Mouse (Mus musculus) hindbrain, embryonic 13.5 days (tissue): ENCODE data around the gene Ints13. TPM values are rescaled to one million over a fixed set of nuclear protein-coding genes. Genes with fewer than 3 reads are reported as not detected.
"Not testable (repeated sequence)": the region's sequence is repeated elsewhere in the genome, so short reads cannot be mapped to it uniquely, and the experiment has no call there.

Experiments used
- ATAC-seq: fragments of 200-750 bp; cut with Nextera tagmentation; 2 replicates; pipeline ENCODE4 v1.8.0; 2017; ENCODE audit warnings: moderate TSS enrichment; ENCODE audit not compliant: low FRiP score
- H3K27ac ChIP-seq: fragments of 300-500 bp; sonication (generic); 2 replicates; pipeline ENCODE4 v1.5.1; 2015; ENCODE audit warnings: inconsistent platforms, mild to moderate bottlenecking, moderate library complexity
- H3K27me3 ChIP-seq: fragments of 300-500 bp; sonication (generic); 2 replicates; pipeline ENCODE4 v1.6.1; 2015; ENCODE audit warnings: mild to moderate bottlenecking, inconsistent platforms
- H3K36me3 ChIP-seq: fragments of 300-500 bp; sonication (generic); 2 replicates; pipeline ENCODE4 v1.6.1; 2015; ENCODE audit warnings: mild to moderate bottlenecking, inconsistent platforms
- H3K4me1 ChIP-seq: fragments of 300-500 bp; sonication (generic); replicated peaks from 2 replicates; pipeline ENCODE4 v1.6.1; 2015; ENCODE audit warnings: inconsistent platforms
- H3K4me2 ChIP-seq: fragments of 300-500 bp; sonication (generic); 2 replicates; pipeline ENCODE4 v1.6.1; 2015; ENCODE audit warnings: inconsistent platforms, mild to moderate bottlenecking, moderate library complexity
- H3K4me3 ChIP-seq: fragments of 300-500 bp; sonication (generic); 2 replicates; pipeline ENCODE4 v1.5.1; 2015; ENCODE audit warnings: mild to moderate bottlenecking, inconsistent platforms
- H3K9ac ChIP-seq: fragments of 300-500 bp; sonication (generic); 2 replicates; pipeline ENCODE4 v1.6.1; 2015; ENCODE audit warnings: mild to moderate bottlenecking, inconsistent platforms
- H3K9me3 ChIP-seq: fragments of 300-500 bp; sonication (generic); 2 replicates; pipeline ENCODE4 v1.6.1; 2016; ENCODE audit warnings: inconsistent platforms
- WGBS: fragments of 180-500 bp; shearing (Covaris S2); methylation state at CpG from one replicate; pipeline ENCODE4 v1.1.7; 2015; 5-methylcytosine and 5-hydroxymethylcytosine counted together
- polyA plus RNA-seq: library from polyadenylated mRNA; unstranded; fragments of >200 nt; fragmentation: Nextera tagmentation; extraction: Ambion mirVana; gene quantifications from 2 replicates; pipeline ENCODE4 v1.2.1, GENCODE M21; 2015

The Ints13 gene
- polyA plus RNA-seq, 1 experiment from 2014 or later, result 60.8 TPM

DNA sequence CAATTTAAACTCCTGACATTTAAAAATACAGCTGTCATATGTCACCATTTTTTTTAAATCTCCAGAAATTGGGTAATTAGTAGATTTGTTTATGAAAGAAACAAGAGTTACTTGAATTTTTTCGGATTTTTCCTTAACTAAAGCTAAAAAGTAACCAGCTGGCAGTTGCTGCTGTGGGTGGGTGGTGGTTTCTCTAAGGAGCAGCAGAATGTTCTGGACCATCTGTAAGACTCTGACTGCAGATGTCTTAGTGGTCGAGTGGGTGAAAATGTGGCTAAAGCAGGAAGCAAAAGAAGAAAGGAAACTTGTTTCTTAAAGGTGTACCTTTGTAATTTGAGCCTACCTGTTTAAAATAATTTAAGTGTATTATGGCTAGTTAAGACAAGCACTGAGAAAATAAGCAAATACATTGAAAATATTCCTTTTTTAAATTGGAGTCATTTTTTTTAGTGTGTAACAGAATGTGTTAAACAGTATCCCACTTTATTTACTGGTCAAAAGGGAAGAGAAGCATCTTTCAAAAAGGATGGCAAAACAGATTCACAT, 2.8 kb upstream of the Ints13 start:
- no peak overlapping the region for H3K9ac ChIP-seq
- H3K4me2 ChIP-seq, result no peak overlapping the region
- no peak overlapping the region for H3K4me3 ChIP-seq
- H3K36me3 ChIP-seq, result no peaks in the 10 kb centered on the region
- H3K27ac ChIP-seq, result no peak overlapping the region
- ATAC-seq, result no peak
- H3K27me3 ChIP-seq, result no peaks in the 10 kb centered on the region
- WGBS, result 53% methylated on average over 2 of the region's 2 CpGs
- peaks cover 31% of the 10 kb centered on the region for H3K4me1 ChIP-seq
- H3K9me3 ChIP-seq, result no peaks in the 10 kb centered on the region

GRCm38 (mm10) chr6:146578586-146578985, 951 bp upstream of the Ints13 start:
- no peaks in the 10 kb centered on the region for H3K27me3 ChIP-seq
- H3K4me1 ChIP-seq, result peaks cover 43% of the 10 kb centered on the region
- H3K9me3 ChIP-seq, result no peaks in the 10 kb centered on the region
- H3K9ac ChIP-seq, result peak overlapping the region; percentile 81
- no peaks in the 10 kb centered on the region for H3K36me3 ChIP-seq
- WGBS, result 14% methylated on average over 7 of the region's 7 CpGs
- H3K4me3 ChIP-seq, result peak overlapping the region; percentile 58
- no peak for ATAC-seq
- peak overlapping the region; percentile 98 for H3K27ac ChIP-seq
- peak overlapping the region; percentile 76 for H3K4me2 ChIP-seq

DNA sequence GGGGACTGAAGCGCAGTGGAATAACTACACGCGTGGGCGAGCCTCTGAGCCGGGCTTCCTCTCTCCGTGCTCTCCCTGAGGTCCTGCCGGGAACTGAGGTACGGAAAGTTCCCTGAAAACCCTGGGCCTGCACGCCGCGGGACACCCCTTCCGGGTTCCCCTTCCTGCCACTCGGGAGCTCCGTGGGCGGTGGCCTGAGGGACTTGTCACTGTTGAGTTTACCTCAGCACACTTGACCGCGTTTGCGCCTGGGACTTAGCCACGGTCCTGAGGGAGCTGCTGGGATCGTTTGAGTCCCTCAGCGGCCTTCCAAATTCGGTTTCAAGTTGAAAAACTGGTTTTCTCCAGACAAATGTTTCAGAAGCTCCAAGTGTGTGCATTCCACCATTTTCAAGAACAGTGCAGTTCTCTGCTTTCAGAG, 486 bp upstream of the Ints13 start:
- peak overlapping the region; percentile 58 for H3K4me3 ChIP-seq
- no peaks in the 10 kb centered on the region for H3K36me3 ChIP-seq
- under 1% methylated on average over 22 of the region's 22 CpGs for WGBS
- no peak for ATAC-seq
- H3K27ac ChIP-seq, result peak overlapping the region; percentile 98
- H3K9me3 ChIP-seq, result no peaks in the 10 kb centered on the region
- peak overlapping the region; percentile 76 for H3K4me2 ChIP-seq
- no peaks in the 10 kb centered on the region for H3K27me3 ChIP-seq
- peaks cover 43% of the 10 kb centered on the region for H3K4me1 ChIP-seq
- H3K9ac ChIP-seq, result peak overlapping the region; percentile 81

DNA sequence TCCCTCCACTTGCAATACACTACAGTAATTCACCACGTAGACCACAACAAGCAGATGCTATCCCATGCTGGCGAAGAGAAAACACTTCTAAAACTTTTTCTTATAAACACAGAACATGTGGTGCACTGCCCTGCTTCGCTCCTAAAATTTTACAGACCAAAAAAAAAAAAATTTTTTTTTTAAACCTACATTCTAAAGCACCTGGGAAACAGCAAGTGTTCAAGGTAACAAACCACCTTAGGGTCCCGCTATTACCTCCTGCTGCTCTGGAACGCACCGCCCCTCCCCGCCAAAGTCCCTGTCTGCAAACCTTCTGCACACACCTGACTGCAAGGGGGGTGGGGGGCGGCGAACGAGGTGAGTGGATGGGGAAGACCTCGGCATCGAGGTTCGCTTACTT, 732 bp downstream of the Ints13 start, which contains the start of gene Fgfr1op2:
Gene Fgfr1op2, plus strand, starts transcription at position 301 of the 400 bp plus-strand sequence.
- WGBS, result 1% methylated on average over 13 of the region's 13 CpGs
- ATAC-seq, result no peak
- peak within 1 kb of the TSS; percentile 81 for H3K9ac ChIP-seq

DNA sequence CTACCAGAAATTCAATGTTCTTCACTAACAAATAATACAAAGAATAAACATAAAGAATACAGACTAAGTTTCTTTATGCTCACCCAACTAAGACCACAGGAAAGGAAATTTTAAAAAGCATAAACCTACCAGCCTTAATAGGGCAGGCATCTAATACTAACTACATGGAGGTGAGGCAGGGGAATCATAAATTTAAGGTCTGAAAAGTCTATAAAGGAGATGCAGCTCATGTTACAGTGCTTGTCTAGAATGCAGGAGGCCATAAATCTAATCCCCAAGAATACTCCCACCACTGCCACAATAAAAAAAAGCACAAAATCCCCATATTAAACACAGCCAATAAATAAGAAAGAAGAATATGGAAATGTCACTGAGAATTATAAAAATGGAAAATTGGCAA, 5.6 kb downstream of the Ints13 start:
- Histone ChIP-seq H3K9ac (no peak overlapping the region), H3K4me3 (no peak overlapping the region), H3K4me1 (peaks cover 29% of the 10 kb centered on the region), H3K27ac (no peak overlapping the region), H3K4me2 (no peak overlapping the region), H3K27me3 (no peaks in the 10 kb centered on the region), H3K36me3 (peaks cover 7% of the 10 kb centered on the region; the same call in 1 of the 2 replicates), H3K9me3 (no peaks in the 10 kb centered on the region)
- no peak for ATAC-seq

More for the DNA sequence above, 732 bp downstream of the Ints13 start, which contains the start of gene Fgfr1op2:
- Histone ChIP-seq H3K4me2 (peak within 1 kb of the TSS; percentile 76), H3K27ac (peak within 1 kb of the TSS; percentile 98), H3K4me3 (peak within 1 kb of the TSS; percentile 58), H3K9me3 (no peaks in the 10 kb centered on the region), H3K27me3 (no peaks in the 10 kb centered on the region), H3K4me1 (peaks cover 42% of the 10 kb centered on the region), H3K36me3 (no peaks in the 10 kb centered on the region)

DNA sequence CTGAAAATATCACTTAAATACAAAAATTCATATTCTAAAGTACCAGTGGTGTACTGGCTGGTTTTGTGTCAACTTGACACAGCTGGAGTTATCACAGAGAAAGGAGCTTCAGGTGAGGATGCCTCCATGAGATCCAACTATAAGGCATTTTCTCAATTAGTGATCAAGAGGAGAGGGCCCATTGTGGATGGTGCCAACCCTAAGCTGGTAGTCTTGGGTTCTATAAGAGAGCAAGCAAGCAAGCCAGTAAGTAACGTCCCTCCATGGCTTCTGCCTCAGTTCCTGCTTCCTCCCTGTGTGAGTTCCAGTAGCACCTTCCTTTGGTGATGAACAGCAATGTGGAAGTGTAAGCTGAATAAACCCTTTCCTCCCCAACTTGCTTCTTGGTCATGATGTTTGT, 15.2 kb downstream of the Ints13 start:
- H3K4me1 ChIP-seq, ATAC-seq, H3K27me3 ChIP-seq, H3K4me3 ChIP-seq, H3K9ac ChIP-seq, H3K9me3 ChIP-seq, H3K4me2 ChIP-seq, H3K27ac ChIP-seq: not testable (repeated sequence)
- 83% methylated on average over 1 of the region's 1 CpGs for WGBS
- peaks cover 54% of the 10 kb centered on the region for H3K36me3 ChIP-seq

GRCm38 (mm10) chr6:146551326-146551725, 26.3 kb downstream of the Ints13 start:
- no peak overlapping the region for H3K9ac ChIP-seq
- no peak for ATAC-seq
- H3K9me3 ChIP-seq, result no peaks in the 10 kb centered on the region; the same call in 1 of the 2 replicates
- H3K4me2 ChIP-seq, result no peak overlapping the region
- no peaks in the 10 kb centered on the region for H3K27me3 ChIP-seq
- H3K4me1 ChIP-seq, result no peaks in the 10 kb centered on the region
- H3K36me3 ChIP-seq, result peaks cover 82% of the 10 kb centered on the region
- no peak overlapping the region for H3K4me3 ChIP-seq
- H3K27ac ChIP-seq, result no peak overlapping the region

- no peak overlapping the region for H3K9ac ChIP-seq
- H3K4me2 ChIP-seq, result no peak overlapping the region
- WGBS, result 90% methylated on average over 2 of the region's 2 CpGs
- no peak overlapping the region for H3K4me3 ChIP-seq
- no peak overlapping the region for H3K27ac ChIP-seq
- H3K36me3 ChIP-seq, result peaks cover 83% of the 10 kb centered on the region
- H3K4me1 ChIP-seq, result no peaks in the 10 kb centered on the region
- H3K27me3 ChIP-seq, result no peaks in the 10 kb centered on the region
- ATAC-seq, result no peak
- H3K9me3 ChIP-seq, result no peaks in the 10 kb centered on the region
Observed at GRCm38 (mm10) chr6:146550421-146550820, 27.2 kb downstream of the Ints13 start.

GRCm38 (mm10) chr6:146545289-146545865, 32.3 kb downstream of the Ints13 start:
- Histone ChIP-seq H3K4me3 (no peak overlapping the region), H3K36me3 (peaks cover 41% of the 10 kb centered on the region), H3K4me1 (no peaks in the 10 kb centered on the region), H3K9ac (no peak overlapping the region), H3K27me3 (no peaks in the 10 kb centered on the region), H3K4me2 (no peak overlapping the region), H3K9me3 (no peaks in the 10 kb centered on the region), H3K27ac (no peak overlapping the region)
- ATAC-seq, result no peak
- WGBS, result 91% methylated on average over 5 of the region's 5 CpGs

- no peaks in the 10 kb centered on the region for H3K9me3 ChIP-seq
- no peaks in the 10 kb centered on the region for H3K27me3 ChIP-seq
- 93% methylated on average over 1 of the region's 1 CpGs for WGBS
- no peak overlapping the region for H3K27ac ChIP-seq
- H3K4me3 ChIP-seq, result no peak overlapping the region
- H3K4me2 ChIP-seq, result no peak overlapping the region
- no peak overlapping the region for H3K9ac ChIP-seq
- no peak for ATAC-seq
- H3K4me1 ChIP-seq, result no peaks in the 10 kb centered on the region
- peaks cover 34% of the 10 kb centered on the region for H3K36me3 ChIP-seq
Observed at GRCm38 (mm10) chr6:146544622-146545021, 33.0 kb downstream of the Ints13 start.

- H3K9me3 ChIP-seq, result no peaks in the 10 kb centered on the region
- no peaks in the 10 kb centered on the region for H3K4me1 ChIP-seq
- 85% methylated on average over 3 of the region's 3 CpGs for WGBS
- no peak for ATAC-seq
- H3K27ac ChIP-seq, result no peak overlapping the region
- H3K4me3 ChIP-seq, result no peak overlapping the region
- H3K36me3 ChIP-seq, result 0 out of 2 replicates have a peak, but pooled peaks cover under 1% of the 10 kb centered on the region
- H3K4me2 ChIP-seq, result no peak overlapping the region
- no peaks in the 10 kb centered on the region for H3K27me3 ChIP-seq
- no peak overlapping the region for H3K9ac ChIP-seq
Observed at GRCm38 (mm10) chr6:146540386-146540785, 37.2 kb downstream of the Ints13 start.

- no peaks in the 10 kb centered on the region for H3K4me1 ChIP-seq
- ATAC-seq, result no peak
- 60% methylated on average over 4 of the region's 4 CpGs for WGBS
Observed at GRCm38 (mm10) chr6:146538661-146539060, 39.0 kb downstream of the Ints13 start.

DNA sequence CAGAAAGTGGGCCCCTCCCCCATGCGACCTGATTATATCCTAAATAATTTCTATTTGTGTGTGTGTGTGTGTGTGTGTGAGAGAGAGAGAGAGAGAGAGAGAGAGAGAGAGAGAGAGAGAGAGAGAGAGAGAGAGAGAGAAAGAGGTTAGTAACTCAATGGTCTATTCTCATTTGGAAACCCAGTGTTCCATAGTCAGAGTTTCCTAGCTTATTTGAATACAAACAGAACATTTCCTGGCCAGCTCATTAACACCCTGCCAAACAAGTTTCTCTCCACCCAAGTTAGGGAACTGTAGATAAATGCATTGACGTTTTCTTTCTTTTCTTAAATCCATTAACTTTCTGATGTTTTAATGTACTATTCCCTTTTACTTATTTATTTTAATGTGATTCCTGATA, 39.6 kb downstream of the Ints13 start:
- ATAC-seq, result no peak
- H3K27me3 ChIP-seq, result no peaks in the 10 kb centered on the region
- no peaks in the 10 kb centered on the region for H3K4me1 ChIP-seq
- 77% methylated on average over 2 of the region's 2 CpGs for WGBS
- no peak overlapping the region for H3K27ac ChIP-seq
- H3K4me3 ChIP-seq, result no peak overlapping the region
- no peak overlapping the region for H3K9ac ChIP-seq
- no peak overlapping the region for H3K4me2 ChIP-seq
- H3K36me3 ChIP-seq, result no peaks in the 10 kb centered on the region
- no peaks in the 10 kb centered on the region for H3K9me3 ChIP-seq

More at GRCm38 (mm10) chr6:146538661-146539060, 39.0 kb downstream of the Ints13 start:
- no peaks in the 10 kb centered on the region for H3K36me3 ChIP-seq
- H3K27ac ChIP-seq, result no peak overlapping the region
- H3K4me2 ChIP-seq, result no peak overlapping the region
- no peaks in the 10 kb centered on the region for H3K27me3 ChIP-seq
- H3K9ac ChIP-seq, result no peak overlapping the region
- H3K4me3 ChIP-seq, result no peak overlapping the region
- H3K9me3 ChIP-seq, result no peaks in the 10 kb centered on the region
